Mouse (Mus musculus): Measurements from ENCODE around the gene Ttn. TPM values are rescaled to one million over a fixed set of nuclear protein-coding genes. Genes with fewer than 3 reads are reported as not detected.

Ttn gene
- total RNA-seq (2012; rRNA removed) = under 0.01 TPM in 2 replicates
- polyA plus RNA-seq (2012; ENCODE audit: insufficient read depth in 1 of 2, insufficient read length in 2 of 2, low read depth in 1 of 2, low replicate concordance in 2 of 2, missing spikeins in 1 of 2) = under 1 TPM in 1 of 2 experiments, not detected in 1; 0.03 TPM

- H3K4me1 ChIP-seq (ENCODE audit: control insufficient read depth in 1 of 2, insufficient read depth in 2 of 2, low read length in 2 of 2) = no peaks in the 10 kb centered on the region
- H3K36me3 ChIP-seq (ENCODE audit: control insufficient read depth in 1 of 2, insufficient read depth in 2 of 2, low read length in 2 of 2) = no peaks in the 10 kb centered on the region
- no peak for DNase-seq (ENCODE audit: low read depth, low spot score)
- TF ChIP-seq BHLHE40 (IDR thresholded peaks at IDR 0.05; ENCODE audit: borderline replicate concordance, low read depth, low read length) (no peak), ZMIZ1 (IDR thresholded peaks at IDR 0.05; ENCODE audit: low read depth, low read length) (no peak), GATA1 (IDR thresholded peaks at IDR 0.05; ENCODE audit: low read depth, low read length) (no peak), MAZ (IDR thresholded peaks at IDR 0.05; ENCODE audit: low read depth, low read length) (no peak), CHD2 (IDR thresholded peaks at IDR 0.05; ENCODE audit: low read length) (no peak), TAL1 (IDR thresholded peaks at IDR 0.05; ENCODE audit: low read length) (no peak), RCOR1 (IDR thresholded peaks at IDR 0.05; ENCODE audit: low read depth, low read length) (no peak), SIN3A (IDR thresholded peaks at IDR 0.05; ENCODE audit: low read length) (no peak), KAT2A (conservative IDR thresholded peaks at IDR 0.05; ENCODE audit: low read depth, low read length) (no peak), ELF1 (IDR thresholded peaks at IDR 0.05; ENCODE audit: low read depth, low read length) (no peak), HCFC1 (IDR thresholded peaks at IDR 0.05; ENCODE audit: low read depth, low read length) (no peak), ZNF384 (IDR thresholded peaks at IDR 0.05; ENCODE audit: low read depth, low read length) (no peak), UBTF (IDR thresholded peaks at IDR 0.05; ENCODE audit: borderline replicate concordance, insufficient read depth, low read depth, low read length) (no peak), SMC3 (IDR thresholded peaks at IDR 0.05; ENCODE audit: low read depth, low read length) (no peak), MXI1 (IDR thresholded peaks at IDR 0.05; ENCODE audit: low read depth, low read length) (no peak)
- no peak within 1 kb of the TSS for H3K4me3 ChIP-seq (ENCODE audit: control insufficient read depth in 1 of 2, insufficient read depth in 1 of 2, low read depth in 2 of 2, low read length in 2 of 2)
- H3K27ac ChIP-seq (ENCODE audit: control insufficient read depth, low read depth, low read length) = no peak within 1 kb of the TSS
- H3K79me2 ChIP-seq (ENCODE audit: control insufficient read depth, insufficient read depth, low read length, poor library complexity) = no peaks in the 10 kb centered on the region
- H3K9me3 ChIP-seq (replicated peaks; ENCODE audit: insufficient read depth, low read length) = no peaks in the 10 kb centered on the region
- H3K27me3 ChIP-seq (ENCODE audit: control insufficient read depth in 1 of 2, insufficient read depth in 2 of 2, low read length in 2 of 2) = no peaks in the 10 kb centered on the region
- H3K9ac ChIP-seq (ENCODE audit: control insufficient read depth, low read depth, low read length, poor library complexity, severe bottlenecking) = no peak within 1 kb of the TSS
These were observed at the start of gene Ttn for GRCm38 (mm10) chr2:76982391-76983145. Gene Ttn (minus strand): TSS chr2:76982547.

- Histone ChIP-seq H3K4me3 (ENCODE audit: control insufficient read depth in 1 of 2, insufficient read depth in 1 of 2, low read depth in 2 of 2, low read length in 2 of 2) (no peak overlapping the region), H3K36me3 (ENCODE audit: control insufficient read depth in 1 of 2, insufficient read depth in 2 of 2, low read length in 2 of 2) (no peaks in the 10 kb centered on the region), H3K79me2 (ENCODE audit: control insufficient read depth, insufficient read depth, low read length, poor library complexity) (no peaks in the 10 kb centered on the region), H3K4me1 (ENCODE audit: control insufficient read depth in 1 of 2, insufficient read depth in 2 of 2, low read length in 2 of 2) (no peaks in the 10 kb centered on the region), H3K9ac (ENCODE audit: control insufficient read depth, low read depth, low read length, poor library complexity, severe bottlenecking) (no peak overlapping the region), H3K9me3 (replicated peaks; ENCODE audit: insufficient read depth, low read length) (no peaks in the 10 kb centered on the region), H3K27ac (ENCODE audit: control insufficient read depth, low read depth, low read length) (no peak overlapping the region), H3K27me3 (ENCODE audit: control insufficient read depth in 1 of 2, insufficient read depth in 2 of 2, low read length in 2 of 2) (no peaks in the 10 kb centered on the region)
- DNase-seq (ENCODE audit: low read depth, low spot score) = no peak
- no peak for TF ChIP-seq MAFK (IDR thresholded peaks at IDR 0.05; ENCODE audit: borderline replicate concordance, low read depth, low read length)
These were observed 38.3 kb upstream of the Ttn start for GRCm38 (mm10) chr2:77020649-77021048.

Measured in MEL (cell line).